Mouse (Mus musculus) 3T3-L1 (cell line): ENCODE measurements around the gene Slc25a44.
A peak's percentile ranks its signal among the peaks of the same experiment; 100 is the strongest.

Experiments used
- DNase-seq: peaks from one replicate; pipeline ENCODE4 v3.0.0-alpha.2; 2015; ENCODE audit warnings: low read depth, low spot score

Slc25a44 gene

GRCm38 (mm10) chr3:88424605-88425329, at the start of gene Slc25a44:
TSS of gene Slc25a44 (minus strand) at chr3:88425139.
- peak; percentile 100 for DNase-seq

GRCm38 (mm10) chr3:88473571-88473970, 48.6 kb upstream of the Slc25a44 start:
- no peak for DNase-seq

DNA sequence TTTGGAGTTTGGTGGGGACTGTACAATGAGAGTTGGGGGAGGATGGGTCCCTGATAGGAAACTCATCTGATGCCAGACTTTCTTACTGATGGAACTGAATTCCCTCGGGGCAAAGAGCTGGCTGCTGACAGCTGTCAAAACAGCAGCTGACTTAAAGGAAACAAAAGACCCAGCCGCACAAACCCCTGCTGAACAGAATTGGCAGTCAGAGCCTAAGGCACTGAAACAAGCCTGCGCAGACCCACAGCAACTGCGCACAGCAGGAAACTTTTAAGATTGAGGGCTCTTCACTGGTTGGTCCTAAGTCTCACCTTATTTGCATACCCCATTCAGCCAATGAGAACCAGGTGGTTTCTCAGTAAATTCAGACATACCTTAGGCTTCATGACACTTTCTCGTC, 48.1 kb upstream of the Slc25a44 start:
- no peak for DNase-seq

DNA sequence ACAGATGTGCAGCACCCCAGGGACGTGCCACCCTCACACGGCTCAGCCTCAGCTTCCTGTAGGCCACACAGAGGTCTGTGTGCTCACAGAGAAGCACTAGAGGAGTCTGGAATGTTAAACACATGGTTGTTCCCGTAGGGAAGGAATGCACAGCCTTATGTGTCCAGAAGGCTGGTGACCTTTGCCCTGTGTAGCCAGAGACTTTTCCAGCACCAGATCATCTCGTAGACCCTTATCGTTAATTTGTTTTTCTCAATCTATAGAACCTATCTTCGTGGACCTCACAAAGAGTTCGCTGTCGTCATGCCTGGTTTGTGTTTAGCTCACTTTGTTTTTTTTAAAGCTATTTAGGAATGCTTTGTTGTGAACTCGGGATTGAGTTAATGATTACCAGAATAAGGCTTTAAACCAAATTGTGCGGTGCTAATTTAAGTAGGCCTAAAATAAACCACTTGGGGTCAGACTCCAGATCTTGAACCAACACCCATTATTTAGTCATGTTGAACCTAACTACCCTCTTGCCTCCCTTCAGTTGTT, 46.1 kb upstream of the Slc25a44 start:
- DNase-seq = no peak

- no peak for DNase-seq
Measured at GRCm38 (mm10) chr3:88469466-88469865, 44.5 kb upstream of the Slc25a44 start.

DNA sequence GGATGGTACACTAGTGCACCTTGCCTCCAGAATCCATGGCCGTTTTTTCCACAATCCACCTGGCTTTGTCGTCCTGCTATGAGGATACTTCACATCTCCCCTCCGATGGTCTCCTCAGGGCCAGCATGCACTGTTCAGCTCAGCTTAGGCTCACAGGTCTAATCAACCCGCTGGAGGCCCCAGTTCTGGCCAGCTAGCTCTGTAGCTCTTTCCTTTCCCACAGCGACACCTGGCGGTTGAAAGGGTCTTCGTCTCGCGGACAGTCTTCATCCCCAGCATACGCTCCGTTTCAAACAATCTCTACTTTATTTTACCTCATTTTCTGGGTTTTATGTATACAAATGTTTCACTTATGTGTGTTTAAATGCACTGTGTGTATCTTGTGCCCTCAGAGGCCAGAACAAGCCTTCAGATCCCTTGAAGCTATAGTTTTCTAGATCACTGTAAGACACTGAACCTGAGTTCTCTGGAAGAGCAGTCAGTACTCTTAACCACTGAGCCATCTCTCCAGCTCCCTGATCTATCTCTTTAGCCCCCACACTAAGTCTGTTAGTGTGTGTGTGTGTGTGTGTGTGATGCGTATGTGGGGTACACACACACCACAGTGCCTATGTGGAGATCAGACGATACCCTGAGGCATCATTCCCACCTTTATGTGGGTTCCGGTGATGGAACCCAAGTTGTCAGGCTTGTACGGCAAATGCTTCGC, 42.3 kb upstream of the Slc25a44 start:
- DNase-seq = peak; percentile 96

- peak; percentile 92 for DNase-seq
Measured at GRCm38 (mm10) chr3:88465127-88465526, 40.2 kb upstream of the Slc25a44 start.

DNA sequence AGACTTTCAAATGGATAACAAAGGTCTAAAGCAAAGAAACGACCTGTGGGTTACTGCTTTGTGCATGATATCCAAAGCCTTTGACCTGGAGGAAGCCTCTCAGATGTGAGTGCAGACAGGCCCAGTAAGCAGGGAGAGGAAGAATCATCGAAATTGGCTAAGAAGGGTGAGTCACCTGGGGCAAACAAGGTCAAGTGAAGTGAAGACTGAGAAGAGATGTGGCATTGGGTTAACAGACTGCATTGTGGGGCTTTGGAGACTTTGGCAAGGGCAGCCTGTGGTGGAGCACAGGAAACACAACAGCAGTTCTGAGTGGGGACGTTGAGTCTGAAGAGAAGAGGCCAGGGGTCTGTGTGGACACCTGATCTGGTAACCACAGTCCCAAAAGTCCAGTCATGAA, 39.5 kb upstream of the Slc25a44 start:
- peak; percentile 83 for DNase-seq

DNA sequence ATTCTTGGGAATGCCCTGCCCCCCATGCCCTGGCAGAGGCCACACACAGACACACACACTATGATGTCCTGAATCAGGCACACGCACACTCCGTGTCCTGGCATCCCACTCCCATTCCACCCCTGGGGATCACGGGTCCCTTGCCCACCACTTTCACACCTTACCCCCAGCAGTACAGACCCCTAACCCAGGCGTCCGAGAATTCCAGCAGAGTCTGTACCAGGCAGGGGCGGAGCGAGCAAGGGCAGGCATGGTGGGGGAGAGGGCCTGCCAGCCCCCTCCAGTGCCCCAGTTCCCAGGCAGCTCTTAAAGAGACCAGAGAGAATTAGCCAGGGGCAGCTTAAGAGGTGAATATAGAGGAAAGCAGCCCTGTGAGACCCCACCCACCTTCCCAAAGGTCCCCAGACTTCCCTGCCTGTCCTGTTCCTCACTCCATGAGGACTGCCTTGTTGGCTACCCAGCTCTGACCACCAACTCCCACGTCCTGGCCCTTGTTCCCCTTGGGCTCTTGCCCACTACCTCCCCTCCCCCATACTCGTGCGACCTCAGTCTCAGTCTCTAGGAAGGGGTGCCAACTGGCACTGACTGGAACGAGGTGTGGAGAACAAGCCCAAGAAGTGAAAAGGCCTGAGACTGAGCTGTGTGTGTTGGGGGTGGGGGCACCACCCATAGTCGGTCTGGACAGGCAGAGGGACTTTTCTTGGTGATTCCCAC, 36.2 kb upstream of the Slc25a44 start, which contains the start of gene Sema4a:
Gene Sema4a, minus strand, starts transcription at position 200 of the 714 bp plus-strand sequence.
- DNase-seq = no peak

DNA sequence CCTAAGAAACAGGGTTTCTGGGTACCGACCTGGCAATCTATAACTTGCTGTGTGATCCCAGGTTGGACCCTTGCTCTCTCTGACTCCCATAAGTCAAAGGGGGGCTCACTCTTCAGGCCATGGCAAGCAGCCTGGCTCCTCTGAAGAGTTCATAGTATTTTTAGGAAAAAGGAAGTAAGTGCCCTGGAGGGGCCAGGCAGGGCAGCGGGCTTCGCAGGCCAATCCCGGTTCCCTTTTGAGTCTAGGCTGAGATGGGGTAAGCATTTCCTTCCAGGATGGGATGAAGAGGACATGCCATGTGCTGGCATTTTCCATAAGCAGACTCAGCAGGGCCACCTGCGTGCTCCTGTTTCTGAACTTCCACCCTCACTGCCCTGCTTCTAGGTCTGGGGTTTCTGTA, 35.1 kb upstream of the Slc25a44 start:
- DNase-seq = no peak

- DNase-seq = no peak
Measured at GRCm38 (mm10) chr3:88458778-88459219, 33.9 kb upstream of the Slc25a44 start.

DNA sequence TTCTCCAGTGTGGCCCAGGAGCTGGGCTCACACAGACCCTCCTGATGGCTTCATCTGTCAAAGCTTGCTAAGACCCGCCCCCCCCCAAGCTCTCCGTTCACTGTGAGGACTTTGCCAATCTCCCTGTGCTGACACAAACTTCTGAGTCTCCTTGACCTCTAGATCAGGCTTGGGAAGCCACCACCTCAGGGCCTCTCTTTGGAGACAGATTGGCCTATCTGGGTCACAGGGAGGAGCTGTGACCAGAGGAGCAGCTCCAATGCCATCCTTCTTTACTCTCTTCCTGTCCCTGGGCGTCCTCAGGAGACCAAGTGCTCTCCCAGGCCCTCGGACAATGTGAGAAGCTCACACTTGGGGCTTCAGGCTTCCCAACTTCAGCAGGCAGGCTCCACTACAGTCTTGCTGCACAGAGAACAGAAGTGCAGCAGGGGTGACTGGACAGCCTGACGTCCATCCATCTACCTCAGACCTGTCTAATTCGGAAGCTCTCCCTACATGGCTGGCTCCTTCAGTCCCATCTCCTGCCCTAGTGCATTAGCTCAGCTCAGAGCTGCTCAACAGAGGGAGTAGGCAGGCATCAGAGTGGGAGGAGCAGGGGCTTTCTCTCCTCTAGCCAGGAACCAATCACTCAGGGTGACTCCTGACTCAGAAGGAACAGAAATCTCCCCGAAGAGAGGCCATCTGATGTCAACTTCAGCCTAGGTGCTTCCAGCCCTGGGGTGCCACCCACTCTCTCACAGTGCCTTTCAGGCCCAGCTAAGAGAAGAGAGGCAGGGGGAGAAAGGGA, 32.0 kb upstream of the Slc25a44 start:
- peak; percentile 25 for DNase-seq

- no peak for DNase-seq
Measured at GRCm38 (mm10) chr3:88456313-88456712, 31.4 kb upstream of the Slc25a44 start.

- DNase-seq = no peak
Measured at GRCm38 (mm10) chr3:88455588-88456264, 30.8 kb upstream of the Slc25a44 start.

- DNase-seq = no peak
Measured at GRCm38 (mm10) chr3:88454762-88455587, 30.0 kb upstream of the Slc25a44 start.

GRCm38 (mm10) chr3:88453986-88454385, 29.0 kb upstream of the Slc25a44 start:
- DNase-seq = no peak

GRCm38 (mm10) chr3:88453369-88453768, 28.4 kb upstream of the Slc25a44 start:
- DNase-seq = no peak

DNA sequence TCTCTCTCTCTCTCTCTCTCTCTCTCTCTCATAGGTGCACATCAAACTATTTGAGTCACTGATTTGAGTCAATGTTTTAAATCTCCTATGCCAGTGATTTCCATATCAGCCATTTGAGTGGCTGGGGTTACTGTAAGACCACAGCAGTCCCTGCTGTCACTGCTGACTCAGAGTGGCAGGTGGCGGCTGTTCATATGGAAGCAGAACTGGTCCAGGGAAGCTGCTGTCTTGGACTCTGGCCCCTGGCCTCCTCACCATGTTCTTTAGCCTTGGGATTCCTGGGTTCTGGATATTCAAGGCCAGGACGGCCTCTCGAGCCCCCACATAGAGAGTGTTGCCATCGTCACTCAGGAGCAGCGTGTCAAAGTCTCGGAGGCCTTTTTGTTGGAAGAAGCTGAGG, 27.8 kb upstream of the Slc25a44 start:
- DNase-seq = no peak

- no peak for DNase-seq
Measured at GRCm38 (mm10) chr3:88452246-88452645, 27.3 kb upstream of the Slc25a44 start.
